Mouse (Mus musculus) left cerebral cortex, adult 8-10 months (tissue): ENCODE data around the gene Fut11. TPM values are rescaled to one million over a fixed set of nuclear protein-coding genes. Genes with fewer than 3 reads are reported as not detected.

Experiments used
- DNase-seq, 2 experiments: peaks; one replicate each; pipeline ENCODE4 v3.0.0; 2022; ENCODE audit warnings: low spot score in 2 of 2
- total RNA-seq, 4 experiments: library from RNA; stranded (reverse); gene quantifications; 2 replicates each; pipeline ENCODE4 v1.2.4; 2022

Gene Fut11
- total RNA-seq, result 10 to 100 TPM; 14.4 to 15.4 (median 15.1) TPM

DNA sequence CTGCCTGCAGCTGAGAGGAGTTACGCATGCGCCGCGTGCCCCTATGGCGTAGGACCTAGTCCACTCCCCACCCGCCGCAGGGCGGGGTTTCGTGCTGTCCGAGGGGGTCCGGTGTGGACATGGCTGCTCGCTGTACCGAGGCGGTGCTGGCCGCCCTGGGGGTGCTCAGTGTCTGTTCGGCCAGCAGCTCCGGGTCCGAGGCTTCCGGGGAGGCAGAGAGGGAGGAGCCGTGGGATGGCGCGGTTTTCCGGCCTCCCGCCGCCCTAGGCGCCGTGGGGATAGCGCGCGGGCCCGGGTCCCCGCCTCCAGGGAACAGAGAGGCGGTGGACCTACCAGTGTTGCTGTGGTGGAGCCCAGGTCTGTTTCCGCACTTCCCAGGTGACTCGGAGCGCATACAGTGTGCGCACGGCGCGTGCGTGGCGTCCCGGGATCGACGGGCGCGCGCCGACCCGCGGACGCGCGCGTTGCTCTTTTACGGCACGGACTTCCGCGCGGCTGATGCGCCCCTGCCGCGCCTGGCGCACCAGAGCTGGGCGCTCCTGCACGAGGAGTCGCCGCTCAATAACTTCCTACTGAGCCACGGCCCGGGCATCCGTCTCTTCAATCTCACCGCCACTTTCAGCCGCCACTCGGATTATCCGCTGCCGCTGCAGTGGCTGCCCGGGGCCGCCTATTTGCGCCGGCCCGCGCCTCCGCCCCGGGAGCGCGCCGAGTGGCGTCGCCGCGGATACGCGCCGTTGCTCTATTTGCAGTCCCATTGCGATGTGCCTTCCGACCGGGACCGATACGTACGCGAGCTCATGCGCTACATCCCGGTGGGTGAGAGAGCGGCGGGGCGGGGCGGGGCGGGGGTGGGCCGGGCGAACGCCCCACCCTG is at the start of gene Fut11:
TSS of gene Fut11 (plus strand) at position 85 of the 877 bp plus-strand sequence.
- DNase-seq, result peak; percentile 72 to 86

DNA sequence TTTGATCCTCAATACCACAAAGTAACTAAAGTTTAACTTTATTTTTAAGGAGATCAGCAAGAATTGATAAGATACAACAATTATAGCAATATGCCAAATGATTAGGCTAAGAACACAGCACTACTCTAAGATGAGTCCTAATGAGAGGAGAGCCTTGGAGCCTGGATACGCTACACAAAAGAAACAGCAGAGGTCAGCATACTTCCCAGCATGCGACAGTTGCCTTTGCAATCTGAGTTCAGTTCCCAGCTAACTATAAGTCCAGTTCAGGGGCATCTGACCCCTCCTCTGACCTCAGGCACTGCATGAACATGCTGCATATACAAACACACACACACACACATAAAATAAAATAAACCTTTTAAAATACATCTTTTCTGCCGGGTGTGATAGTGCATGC is 49.2 kb upstream of the Fut11 start:
- DNase-seq, result no peak

DNA sequence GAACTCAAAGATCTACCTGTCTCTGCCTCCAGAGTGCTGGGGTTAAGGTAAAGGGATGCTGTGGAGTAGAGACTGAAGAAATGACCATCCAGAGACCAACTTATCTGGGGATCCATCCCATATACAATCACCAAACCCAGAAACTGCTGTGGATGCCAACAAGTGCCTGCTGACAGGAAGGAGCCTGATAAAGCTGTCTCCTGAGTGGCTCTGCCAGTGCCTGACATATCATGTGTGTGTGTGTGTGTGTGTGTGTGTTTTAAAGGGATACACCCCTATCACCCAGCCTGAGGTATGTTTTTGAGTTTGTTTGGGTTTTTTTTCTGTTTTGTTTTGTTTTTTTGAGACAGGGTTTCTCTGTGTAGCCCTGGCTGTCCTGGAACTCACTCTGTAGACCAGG is 48.4 kb upstream of the Fut11 start:
- DNase-seq, result no peak

DNA sequence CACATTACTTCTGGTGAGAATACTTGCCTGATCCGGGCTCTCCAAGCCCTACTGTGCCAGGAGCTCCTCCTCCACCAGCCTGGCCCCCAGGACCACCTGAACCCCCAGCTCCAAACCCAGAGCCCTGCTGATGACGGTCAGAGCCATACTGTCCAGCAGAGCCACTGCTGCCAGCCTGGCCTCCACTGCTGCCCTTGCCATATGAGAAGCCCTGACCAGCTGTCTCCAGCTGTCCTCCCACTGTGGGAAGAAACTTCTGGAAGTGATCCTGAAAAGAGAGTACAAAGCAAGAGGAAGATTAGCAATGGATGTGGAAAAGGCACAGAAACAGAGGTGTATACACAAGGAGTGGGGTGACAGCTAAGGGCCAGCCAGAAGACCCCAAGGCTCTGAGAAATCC is 43.8 kb upstream of the Fut11 start:
- DNase-seq, result no peak

DNA sequence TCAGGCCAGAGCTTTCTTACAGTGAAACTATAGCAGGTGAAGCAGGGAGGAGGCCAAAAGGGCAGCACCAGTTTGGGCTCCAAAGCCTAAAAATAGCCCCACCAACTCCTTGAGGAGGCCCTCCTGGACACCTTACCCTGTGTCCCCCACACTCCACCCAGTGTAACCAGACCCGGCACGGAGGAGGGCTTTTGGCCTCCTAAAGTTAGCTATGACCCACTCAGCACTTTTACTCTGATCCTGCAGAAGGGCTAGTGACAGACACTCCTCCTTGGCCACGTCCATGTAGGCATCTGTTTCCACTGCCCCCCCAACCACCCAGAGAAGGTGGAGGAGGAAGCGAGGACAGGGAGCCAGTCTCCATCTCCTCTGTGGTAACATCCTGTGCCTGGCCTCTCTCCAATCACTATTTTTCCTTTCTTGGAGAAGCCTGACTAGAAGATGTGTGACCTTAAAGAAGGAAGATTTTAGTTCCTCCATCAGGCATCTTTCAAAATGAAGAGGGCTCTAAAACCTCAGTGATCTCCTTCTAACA is 43.0 kb upstream of the Fut11 start:
- no peak for DNase-seq

DNA sequence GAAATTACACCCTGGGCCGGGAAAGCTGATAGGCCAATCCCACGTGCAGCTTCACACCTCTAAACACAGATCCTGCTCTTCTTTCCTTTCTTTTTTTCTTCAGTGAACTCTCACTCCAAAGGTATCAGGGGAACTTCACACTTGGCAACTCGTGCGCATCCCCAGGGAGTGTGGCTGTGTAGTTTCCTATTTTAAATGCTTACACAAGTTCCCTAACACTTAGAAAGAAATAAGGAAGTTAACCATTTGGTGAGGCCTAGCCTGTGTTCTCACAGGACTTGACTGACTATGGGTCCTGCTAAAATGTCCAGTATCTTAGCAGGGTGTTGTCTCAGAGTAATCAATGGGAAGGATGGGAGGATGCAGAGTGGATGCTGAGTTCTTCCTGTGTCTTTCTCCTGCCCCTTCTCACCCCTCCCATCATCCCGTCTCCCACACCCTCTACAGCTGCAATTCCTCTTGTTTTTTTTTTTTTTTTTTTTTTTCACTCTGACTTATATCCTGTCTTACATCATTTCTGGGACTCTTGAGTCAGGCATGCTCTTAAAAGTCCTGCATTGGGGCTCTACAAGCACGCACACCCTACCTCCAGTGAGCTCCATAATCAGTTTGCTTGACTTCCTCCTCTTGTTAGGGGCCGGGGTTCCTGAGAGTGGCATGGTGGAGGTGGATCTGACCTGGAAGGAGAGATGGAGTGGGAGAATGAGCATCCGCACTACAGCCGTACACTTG is 39.9 kb upstream of the Fut11 start:
- DNase-seq, result no peak

DNA sequence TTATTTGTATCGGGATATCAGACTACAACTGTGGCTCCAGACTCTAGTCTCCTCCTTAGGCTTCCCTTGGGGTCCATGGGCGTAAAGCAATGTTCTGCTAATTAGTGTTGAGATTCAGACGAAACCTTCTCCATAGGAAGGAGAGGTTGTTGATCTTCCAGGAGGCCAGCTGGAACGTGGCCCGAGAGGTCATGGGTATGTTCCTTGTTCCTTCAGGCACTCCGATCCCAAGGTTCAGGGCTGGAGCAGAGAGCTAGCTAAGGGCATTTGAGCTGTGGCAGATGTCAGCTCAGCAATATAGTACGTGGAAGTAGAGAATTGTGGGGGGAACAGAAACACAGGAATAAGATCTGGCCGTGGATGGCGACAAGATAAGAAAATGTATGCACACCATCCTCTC is 39.0 kb upstream of the Fut11 start:
- no peak for DNase-seq

DNA sequence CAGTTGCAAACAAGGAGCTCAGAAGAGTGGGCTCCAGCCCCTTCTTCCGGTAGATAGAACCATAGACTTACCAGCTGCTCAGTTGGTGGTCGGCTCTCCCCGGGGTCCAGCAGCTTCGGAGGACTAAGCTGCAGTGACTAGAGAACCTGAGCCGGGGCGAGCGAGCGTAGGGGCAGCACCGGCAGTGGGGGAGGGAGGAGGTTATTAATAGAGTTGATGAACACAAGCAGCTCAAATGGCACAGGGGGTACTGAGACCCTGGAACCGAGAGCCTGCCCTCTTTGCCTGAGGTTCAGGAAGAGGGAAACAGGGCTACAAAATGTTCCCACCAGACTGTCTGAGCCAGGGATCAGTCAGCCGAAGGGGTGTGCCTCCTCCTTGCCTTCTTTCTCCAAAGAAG is 38.4 kb upstream of the Fut11 start, which contains the start of gene Myoz1:
TSS of gene Myoz1 (minus strand) at position 180 of the 400 bp plus-strand sequence.
- no peak for DNase-seq

DNA sequence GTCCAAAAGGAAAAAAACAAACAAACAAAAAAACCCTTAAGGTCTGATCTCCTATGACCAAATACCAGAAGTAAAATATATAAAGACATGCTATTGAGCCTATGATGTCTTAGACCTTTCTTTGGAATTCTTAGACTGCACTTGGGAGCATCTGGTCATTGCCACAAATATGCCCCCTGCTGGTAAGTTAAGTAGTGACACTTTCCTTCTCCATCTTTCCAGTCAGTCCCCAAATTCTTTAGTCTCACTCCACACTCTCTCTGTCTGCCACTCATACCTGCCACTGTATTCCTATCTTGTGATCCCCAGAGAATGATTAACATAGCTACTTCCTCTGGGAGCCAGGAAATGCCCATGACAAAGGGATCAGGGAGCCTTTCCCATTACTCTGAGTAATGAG is 36.4 kb upstream of the Fut11 start:
- no peak for DNase-seq

DNA sequence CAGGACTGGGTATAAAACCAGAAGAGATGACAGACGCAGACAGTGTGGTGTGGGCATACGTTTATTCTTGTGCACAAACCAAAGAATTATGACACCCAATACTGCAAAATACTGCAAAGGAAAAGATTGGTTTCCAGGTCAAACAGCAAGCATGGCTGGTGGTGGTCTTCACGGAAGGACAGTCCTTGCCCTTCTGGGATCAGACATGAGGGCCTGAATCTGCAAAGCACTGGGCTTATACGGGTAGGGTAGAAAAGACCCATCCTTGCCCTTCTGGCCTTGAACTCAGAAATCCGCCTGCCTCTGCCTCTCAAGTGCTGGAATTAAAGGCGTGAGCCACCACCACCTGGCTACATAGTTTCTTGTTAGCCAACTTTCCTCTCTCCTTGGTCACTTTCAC is 35.9 kb upstream of the Fut11 start:
- no peak for DNase-seq

DNA sequence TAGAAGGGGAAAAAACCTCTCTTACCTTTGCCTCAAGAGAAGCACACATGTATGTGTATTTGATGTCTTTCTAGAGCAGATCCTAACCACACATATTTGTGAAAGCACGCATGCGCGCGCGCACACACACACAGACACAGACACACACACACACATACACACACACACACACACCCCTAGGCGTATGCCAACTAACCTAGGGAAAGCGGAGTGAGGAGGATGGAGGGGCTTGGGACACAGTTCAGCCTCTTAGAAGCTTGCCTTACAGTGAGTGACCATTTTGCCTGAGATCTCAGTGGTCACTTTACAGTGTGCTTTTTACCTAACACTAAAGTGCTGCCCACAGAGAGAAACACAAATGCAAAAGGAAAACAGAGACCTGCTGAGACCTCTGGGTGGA is 35.1 kb upstream of the Fut11 start:
- no peak for DNase-seq

DNA sequence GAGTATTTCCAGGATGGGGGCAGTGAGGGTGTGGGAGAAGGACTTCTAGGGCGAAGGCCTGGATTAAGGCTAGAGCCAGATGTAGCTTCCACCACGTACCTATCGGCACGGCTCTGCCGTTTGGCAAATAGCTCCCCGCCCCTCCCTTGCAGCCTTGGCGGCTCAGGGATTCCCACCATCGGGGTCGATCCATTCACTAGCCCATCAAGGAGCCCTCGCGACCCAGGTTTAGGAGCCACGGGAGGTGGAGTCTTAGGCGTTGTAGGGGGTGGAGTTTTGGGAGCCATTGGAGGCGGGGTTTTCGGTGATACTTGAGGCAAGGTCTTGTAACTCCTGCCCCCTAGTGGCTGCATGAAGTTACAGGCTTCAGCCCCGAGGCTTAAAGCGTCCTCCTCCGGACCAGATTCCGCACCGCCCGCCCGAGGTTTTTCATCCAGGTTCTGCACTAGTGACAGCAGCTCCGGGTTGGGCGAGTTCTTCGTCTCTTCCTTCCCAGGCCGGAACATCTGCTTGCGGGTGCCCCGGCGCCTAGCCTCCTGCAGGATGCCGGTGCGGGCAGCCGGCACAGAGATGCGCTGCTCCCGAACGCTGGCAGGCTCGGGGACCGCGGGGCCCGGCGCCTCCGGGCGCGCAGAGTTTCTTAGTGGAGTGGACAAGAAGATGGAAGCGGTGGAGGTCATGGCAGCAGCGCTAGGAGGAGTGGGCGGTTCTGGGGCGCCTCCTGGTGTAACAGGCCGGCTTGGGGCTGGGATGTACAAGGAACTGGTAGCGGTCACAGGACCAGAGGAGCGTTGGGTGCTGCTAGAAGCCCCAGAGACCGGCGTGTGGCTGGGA is 33.7 kb upstream of the Fut11 start:
- DNase-seq, result peak; percentile 81 to 92

DNA sequence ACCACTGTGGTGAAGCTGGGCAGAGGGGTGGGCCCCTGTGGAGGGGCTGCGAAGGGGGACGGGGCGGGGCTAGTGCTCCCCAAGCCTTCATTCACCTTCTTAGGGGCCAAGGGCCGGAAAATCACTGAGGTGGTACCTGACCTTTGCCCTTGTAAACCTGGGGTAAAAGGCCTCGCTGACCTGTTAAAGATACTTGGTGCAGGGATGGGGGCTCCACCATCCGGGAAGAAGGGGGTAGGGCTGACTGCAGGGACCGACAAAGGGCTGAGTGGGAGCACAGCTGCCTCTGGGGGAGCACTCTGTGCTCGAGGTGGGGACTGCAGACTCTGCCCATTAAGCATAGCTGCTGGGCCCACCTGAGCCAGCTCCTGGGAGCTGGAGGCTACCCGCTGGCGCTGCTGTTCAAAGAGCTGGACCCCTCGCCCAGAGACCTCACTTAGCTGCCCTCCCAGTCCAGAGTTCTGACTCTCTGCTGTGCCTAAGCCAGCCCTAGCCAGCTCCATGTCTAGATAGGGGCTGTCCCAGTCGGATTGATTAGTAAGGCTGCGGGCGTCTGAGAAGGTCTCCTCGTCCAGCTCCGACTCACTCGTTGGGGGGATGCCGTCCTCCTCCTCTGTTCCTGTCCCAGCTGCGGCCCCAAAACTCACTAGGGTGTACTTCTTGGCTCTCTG is 33.0 kb upstream of the Fut11 start:
- DNase-seq, result no peak

DNA sequence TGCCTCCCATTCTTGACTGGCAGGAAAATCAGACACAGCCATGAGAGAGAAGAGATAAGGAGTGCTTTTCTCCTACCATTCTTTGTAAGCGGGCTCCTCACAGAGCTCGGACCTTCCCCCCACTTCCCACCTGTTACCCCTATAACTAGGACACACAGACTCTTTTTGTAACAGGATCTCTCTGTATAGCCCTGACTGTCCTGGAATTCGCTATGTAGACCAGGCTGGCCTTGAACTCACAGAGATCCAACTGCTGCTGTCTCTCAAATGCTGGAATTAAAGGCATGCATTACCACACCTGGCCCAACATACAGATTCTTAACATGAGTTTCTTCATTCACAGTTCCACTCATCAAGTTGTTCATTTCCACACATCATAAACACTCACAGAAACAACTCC is 32.0 kb upstream of the Fut11 start:
- no peak for DNase-seq

DNA sequence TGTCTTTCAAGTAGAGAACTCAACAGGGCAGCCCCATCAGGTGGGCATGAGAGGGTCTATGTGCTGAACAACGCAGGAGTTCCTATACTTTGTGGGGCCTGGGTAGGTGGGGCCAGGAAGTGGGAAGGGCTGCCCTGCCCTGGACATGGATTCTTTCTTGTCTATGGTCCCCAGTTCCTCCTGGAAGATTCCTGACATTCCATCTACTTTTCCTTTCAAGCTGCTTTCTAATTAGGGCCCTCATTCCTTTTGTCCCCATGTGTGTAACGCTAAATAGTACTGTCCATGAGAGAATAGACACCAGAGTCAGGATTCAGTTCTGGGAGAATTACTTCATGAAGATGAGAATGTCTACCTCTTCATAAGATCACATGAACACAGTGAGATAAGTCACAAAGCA is 31.2 kb upstream of the Fut11 start:
- DNase-seq, result no peak

DNA sequence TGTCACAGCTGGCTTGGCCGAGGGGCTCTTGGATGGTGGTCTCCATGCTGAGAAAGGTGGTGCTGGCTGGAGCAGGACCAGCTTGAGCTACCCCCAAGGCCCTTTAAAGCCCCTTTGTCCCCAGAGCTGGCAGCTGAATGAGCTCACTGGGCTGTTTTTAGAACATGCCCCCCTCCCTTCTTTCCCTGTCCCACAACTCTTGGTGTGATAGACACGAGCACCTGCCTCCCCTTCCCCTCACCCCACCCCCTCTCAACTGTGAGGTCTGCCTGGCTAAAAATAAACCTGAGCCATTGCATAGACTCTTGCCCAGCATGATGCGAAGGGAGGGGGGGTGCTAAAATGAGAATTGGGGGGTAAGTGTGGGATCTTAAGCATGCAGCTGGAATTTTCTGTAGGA is 30.3 kb upstream of the Fut11 start:
- no peak for DNase-seq

DNA sequence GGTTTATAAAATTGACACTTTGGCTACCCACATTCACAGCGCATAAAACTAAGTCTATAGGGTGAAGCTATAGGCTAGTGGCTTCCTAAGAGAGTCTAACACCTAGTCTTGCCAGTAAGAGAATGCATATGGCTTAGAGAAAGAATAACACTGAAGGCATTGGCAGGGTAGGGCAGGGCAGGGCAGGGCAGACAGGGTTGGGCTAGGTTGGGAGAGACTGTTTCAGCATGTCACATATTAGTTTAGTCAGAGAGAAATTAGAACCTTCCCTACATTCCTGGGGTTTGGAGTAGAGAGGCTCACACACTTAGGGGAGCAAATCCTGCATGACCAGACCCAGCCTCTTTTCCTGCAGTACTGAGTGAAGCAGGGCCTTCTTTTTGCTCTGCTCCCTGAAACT is 27.3 kb upstream of the Fut11 start:
- no peak for DNase-seq

DNA sequence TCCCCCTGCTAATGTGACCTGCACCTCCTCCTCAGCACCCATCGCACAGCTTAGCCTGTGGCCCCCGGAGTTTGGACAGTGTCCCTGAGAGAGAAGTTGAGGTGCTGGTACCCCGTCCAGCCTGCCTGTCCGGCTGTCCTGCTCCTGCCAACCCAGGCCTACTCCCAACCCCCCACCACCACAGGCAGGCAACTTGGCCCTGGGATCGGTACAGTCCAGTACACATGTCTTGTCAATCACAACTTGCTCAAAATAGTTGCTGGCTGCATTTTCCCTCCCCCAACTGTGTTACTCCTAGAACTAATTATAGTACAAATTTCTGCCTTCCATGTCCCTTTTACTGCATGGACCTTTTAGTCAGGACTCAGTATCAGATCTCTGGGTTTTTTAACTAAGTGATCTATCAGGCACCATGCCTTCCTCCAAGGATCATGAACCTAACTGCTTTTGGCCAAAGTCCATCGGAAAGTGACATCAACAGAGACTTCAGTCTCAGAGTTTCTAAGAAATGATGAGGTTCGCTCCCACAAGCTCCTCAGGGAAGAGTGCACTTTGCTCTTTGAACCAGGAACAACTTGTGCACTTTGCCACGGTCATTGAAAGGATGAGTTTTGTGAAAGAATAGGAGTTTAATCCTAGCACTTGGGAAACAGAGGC is 26.5 kb upstream of the Fut11 start, which contains the start of gene Synpo2l:
TSS of gene Synpo2l (minus strand) at position 201 of the 657 bp plus-strand sequence.
- DNase-seq, result no peak

DNA sequence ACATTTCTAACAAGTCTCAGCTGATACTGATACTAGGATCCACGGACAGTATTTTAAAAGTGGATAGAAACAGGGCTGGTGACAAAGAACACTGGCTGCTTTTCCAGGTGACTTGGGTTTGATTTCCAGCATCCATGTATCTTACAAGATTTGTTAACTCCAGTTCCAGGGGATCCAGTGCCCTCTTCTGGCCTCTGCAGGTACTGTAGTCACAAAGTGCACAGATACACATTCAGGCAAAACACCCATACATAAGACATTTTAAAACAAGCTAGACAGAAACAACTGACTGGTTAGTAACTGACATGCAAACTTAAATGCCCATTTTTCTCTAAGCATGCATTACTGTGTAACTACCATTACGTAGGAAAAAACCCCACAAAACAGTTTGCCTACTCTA is 21.8 kb upstream of the Fut11 start:
- no peak for DNase-seq

DNA sequence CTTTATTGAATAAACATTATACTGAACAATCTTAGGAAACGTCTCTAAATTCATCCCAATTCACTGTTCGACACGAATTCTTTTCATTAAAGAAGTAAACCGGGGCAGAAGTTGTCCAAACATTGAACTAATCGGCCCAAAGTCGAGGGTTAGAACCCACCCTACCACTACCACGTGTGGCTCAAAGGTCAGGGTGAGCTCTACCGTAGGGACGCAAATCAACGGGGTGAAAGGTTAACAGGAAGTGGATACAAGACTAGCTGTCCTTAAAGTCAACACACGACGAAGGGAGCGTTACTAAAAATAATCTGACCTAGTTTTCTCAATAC is 21.1 kb upstream of the Fut11 start:
- DNase-seq, result peak in 1 of 2 experiments; percentile 65
